Mouse (Mus musculus) left cerebral cortex, adult 8-10 months (tissue): ENCODE measurements around the gene Ahcyl2. TPM values are rescaled to one million over a fixed set of nuclear protein-coding genes. Genes with fewer than 3 reads are reported as not detected.

Experiments
- DNase-seq, 2 experiments: peaks; one replicate each; pipeline ENCODE4 v3.0.0; 2022; ENCODE audit warnings: low spot score in 2 of 2
- total RNA-seq, 4 experiments: library from RNA; stranded (reverse); gene quantifications; 2 replicates each; pipeline ENCODE4 v1.2.4; 2022

Gene Ahcyl2
- total RNA-seq, 4 experiments from 2014 or later: 128 to 171 (median 150) TPM

DNA sequence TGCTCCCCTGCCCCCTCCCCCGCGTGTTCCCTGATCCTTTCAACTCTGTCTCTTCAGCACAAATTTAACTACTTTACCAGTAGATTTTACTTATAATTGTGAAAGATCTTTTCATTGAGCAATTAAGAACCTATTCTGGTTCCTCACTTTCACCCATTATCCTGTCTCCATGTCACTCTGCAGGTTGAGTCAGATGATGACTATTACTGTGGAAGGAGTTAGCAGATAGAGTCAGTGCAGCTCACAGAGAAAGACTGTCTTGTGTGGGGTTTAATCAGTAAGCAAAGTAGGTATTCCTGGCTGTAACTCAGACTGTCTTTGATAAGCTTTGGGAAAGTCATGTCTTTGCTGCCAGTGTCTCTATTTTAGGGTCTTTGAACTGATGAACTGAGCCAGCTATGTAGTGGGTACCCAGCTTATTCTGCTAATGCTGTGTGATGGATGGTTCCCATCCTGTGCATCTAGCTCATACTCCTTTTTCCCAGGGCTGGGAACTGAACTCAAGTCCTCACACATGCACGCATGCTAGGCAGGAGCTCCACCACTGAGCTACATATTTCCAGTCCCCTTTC, 135.6 kb downstream of the Ahcyl2 start:
- DNase-seq: no peak

GRCm38 (mm10) chr6:29904281-29904680, 136.5 kb downstream of the Ahcyl2 start:
- DNase-seq: no peak

DNA sequence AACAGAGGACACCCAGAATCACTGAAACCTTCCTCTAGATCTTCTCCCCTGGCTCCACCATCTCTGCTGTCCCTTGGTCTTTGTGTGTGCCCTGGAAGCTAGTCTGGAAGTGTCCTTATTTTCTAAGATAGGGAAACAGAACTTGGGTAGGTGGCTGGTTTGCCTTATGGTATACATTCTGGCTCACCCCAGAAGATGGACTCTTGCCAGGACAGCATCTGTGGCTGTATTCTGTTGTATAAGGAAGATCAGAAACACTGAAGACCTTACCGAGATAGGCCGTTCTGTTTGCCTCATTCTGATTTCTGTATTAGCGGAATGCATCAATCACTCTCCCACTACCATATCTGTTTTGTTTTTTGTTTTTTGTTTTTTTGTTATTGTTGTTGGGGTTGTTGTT, 142.8 kb downstream of the Ahcyl2 start:
- DNase-seq: no peak

DNA sequence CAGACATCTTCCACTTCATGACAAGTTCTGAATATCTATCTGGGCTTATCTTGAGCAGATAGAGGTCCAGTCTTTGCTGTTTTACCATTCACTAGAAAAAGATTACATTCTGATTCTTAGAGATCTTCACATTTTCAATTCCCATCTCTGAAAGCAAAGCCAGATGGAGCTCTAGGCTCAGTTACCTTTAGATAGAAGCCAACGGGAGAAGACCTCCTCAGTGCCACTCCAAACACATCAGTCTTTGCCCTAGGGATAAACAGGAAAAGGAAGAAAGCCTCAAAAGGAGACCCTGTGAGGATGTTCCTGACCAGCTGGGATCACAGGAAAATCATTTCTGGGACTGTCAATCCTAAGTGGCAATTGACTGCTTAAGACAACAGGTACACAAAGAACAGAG, 145.9 kb downstream of the Ahcyl2 start:
- no peak for DNase-seq

GRCm38 (mm10) chr6:29914136-29914535, 146.3 kb downstream of the Ahcyl2 start:
- DNase-seq: no peak

GRCm38 (mm10) chr6:29915836-29916235, 148.0 kb downstream of the Ahcyl2 start:
- DNase-seq: no peak

DNA sequence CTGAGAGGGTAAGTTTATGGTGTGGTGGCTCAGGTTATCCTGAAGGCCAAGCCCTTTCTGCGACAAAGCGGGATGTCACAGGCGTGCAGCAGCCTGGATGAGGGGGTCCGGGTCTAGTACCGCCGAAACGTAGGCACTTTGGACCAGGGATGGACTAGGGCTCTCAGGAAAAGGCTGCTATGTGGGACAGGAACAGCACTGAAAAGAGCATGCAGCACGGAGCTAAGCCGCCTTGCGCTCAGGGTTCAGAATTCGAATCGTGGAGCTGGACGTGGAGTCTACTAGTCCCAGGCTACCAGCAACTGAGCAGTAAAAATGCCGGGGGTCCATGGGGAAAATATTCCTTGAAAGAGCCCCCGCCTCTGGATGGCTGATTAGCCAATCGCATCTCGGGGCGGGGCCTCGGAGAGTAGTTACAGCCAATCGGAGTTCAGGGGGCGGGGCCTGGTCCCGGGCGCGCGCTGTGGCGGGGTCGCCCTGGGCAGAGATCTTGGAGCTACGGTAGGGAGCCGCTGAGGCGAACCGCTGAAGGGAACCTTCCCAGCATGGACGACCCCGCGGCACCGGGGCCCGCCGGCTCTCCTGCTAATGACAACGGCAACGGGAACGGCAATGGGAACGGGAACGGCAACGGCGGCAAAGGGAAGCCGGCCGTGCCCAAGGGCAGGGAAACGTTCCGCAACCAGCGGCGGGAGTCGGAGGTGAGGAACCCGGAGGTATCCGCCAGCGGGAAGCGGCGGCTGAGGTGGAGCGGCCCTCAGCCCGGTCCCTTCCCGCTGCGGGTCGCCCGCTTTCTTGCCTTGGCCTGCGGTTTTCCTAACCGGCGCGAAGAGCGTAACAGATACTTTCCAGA, 148.9 kb downstream of the Ahcyl2 start, which contains the start of gene Strip2:
TSS of gene Strip2 (plus strand) at position 483 of the 853 bp plus-strand sequence.
- peak; percentile 83 for DNase-seq

DNA sequence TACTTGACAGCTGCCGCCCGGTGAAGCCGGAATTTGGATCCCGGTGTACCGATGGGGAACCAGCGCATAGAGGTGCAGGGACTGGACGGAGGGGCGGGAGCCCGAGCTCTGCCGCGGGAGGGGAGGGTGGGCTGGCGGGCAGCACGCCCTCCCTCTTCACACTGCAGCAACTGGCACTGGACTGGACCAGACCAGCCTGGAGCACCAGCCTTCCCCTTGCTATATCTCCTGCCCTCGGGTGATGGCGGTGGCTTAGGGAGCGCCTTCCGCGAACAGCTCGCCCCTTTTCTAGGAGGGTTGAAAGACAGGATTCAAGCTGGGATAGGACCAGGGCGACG, 149.5 kb downstream of the Ahcyl2 start:
- no peak for DNase-seq

DNA sequence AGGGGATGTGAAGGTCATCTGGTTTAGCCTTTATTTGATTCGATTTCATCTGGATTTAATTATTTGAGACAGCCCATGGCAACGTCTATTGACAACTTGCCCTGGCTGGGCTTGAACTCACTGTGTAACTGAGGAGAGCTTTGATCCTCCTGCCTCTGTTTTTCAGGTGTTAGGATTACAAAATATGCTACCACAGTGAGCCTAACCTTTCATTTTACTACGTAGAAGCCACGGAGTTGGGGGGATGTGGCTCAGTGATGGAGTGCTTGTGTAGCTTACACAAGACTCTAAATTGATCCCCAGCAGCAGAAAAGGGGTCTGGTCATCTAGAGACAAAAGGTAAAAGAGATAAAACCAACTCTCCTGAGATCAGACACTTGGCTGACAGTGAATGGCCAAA, 150.1 kb downstream of the Ahcyl2 start:
- DNase-seq: no peak

DNA sequence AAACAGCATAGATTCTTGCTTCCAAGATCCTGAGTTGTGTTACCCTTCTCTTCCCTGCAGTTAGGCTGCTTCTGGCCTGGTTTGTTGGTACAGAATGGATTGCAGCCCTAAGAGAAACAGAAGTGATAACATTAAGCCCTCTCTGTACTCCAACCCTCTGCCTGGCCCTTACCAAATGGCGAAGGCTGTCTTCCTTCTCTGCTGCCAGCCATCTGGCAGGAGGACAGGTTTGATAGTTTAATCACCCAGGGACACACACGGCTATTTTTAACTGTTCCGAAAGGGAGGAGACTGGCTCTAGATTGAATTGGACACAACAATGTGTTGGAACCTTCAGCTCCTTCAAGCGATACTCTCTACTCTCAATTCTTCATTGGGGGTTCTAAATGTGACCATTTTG, 155.7 kb downstream of the Ahcyl2 start:
- DNase-seq: no peak

DNA sequence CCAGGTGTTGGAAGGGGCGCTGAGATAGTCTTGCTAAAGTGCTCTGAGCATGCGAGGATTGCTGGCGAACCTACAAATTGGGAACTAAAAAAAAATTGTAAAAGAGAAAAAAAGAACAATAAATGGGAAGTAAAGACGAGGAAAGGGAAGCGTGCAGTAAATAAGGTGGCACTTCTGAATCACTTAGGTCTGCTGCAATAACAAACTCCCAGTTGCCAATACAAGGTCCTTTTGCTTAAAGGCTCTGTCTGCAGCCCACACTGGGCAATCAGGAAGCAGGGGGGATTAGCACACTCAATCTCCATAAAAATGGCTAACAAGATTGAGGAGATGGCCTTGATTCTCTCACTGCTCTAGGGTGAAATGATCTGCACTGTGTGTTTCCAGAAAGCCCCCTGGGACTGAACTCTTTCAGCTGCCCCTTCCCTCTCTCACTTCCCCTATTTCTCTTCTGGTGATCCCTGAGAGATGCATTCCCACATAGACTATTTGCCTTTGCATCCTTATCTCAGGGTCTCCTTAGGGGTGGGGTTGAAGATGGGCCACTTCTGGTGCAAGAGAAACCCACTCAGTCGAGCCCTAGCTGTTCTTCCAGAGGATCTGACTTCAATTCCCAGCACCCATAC, 157.9 kb downstream of the Ahcyl2 start:
- no peak for DNase-seq

- DNase-seq: no peak
These were observed 162.3 kb downstream of the Ahcyl2 start for GRCm38 (mm10) chr6:29930087-29930486.

DNA sequence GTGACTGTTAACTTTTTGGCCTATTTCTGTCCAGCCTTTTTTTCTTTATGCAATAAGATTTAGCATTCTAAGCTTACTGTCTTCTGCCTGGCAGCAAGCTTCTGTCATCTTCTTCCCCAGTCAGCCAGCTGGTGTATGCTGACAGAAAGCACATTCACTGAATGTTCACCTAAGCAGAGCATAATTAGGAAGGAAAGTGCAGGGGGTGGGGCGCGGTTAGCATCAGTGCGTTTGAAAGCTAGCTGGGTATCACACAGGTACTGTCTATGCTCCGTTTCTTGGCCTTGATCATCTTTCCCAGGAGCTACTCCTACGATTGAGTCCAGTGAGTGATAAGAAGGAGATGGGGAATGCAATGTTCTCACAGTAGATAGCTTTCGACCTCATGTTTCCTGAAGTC, 162.9 kb downstream of the Ahcyl2 start:
- peak in 1 of 2 experiments; percentile 17 for DNase-seq

DNA sequence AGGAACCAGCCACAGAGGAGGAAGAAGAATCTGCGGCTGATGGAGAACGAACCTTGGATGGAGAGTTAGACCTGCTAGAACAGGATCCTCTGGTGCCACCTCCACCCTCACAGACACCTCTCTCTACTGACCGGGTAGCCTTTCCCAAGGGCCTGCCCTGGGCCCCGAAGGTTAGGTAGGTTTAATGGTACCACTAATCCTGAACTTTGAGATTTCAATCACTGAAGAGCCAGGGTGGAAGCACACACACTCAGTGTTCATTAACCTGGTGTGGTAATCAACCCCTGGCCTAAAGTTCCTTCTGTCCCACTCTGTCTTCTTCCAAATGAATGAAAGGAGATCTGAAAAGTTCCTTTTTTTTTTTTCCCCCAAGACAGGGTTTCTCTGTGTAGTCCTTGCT, 163.4 kb downstream of the Ahcyl2 start:
- no peak for DNase-seq

DNA sequence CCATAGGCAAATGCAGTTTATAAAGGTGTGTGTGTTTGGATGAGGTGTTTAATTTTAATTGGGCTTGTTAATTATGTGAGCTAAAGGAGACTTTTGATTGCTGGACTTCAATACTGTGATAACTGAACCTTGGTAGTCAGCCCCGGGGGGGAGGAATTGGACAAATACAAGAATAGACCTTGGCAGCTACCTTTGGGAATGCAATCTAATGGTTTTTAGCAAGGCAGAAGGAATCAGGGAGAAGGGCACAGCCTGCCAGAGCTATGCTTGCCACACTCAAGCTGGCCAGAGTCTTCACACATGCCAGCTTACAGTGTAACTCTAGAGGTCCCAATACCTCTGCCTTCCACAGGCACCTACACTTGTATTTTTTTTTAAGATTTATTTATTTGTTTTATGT, 167.9 kb downstream of the Ahcyl2 start:
- DNase-seq: no peak

DNA sequence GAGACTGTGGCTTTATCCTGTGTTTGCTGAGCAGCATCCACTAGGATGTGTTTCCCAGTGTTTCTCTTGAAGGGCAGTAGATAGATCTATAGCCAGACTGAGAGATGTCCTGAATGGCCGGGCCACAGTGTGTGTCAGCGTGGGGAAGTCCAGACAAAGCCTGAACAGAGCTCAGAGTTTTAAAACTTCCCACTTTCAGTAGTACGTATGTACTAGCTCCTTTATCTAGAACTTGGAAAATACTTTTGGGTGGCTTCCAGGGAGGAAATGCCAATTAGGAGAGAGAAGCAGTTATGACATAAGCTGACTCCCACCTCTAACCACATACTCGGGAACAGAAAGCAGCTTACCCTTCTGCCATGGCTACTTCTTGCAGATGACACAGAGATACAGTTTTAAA, 172.6 kb downstream of the Ahcyl2 start:
- DNase-seq: no peak

DNA sequence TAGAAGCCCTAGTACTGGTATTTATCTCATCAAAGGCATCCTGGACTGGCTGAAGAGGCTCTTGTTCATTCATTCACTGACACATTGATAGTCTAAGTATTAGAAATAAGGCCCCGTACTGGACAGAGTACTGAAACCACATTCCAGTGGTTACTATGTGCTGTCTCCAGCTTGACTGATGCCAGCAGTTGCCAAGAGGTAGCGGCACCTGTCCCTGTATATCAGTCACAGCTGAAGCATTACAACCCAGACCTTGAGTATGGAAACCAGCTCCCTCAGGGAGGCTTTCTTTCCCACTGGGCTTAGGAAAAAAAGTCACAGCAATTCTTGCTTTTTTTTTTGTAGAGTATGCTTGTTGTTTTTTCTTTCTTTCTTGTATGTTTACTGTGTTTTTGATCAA, 173.2 kb downstream of the Ahcyl2 start:
- no peak for DNase-seq

GRCm38 (mm10) chr6:29944465-29944864, 176.7 kb downstream of the Ahcyl2 start:
- DNase-seq: no peak

GRCm38 (mm10) chr6:29946568-29946967, 178.8 kb downstream of the Ahcyl2 start:
- DNase-seq: no peak

- DNase-seq: no peak
These were observed 180.0 kb downstream of the Ahcyl2 start for GRCm38 (mm10) chr6:29947823-29948222.

GRCm38 (mm10) chr6:29956749-29957148, 188.9 kb downstream of the Ahcyl2 start:
- peak in 1 of 2 experiments; percentile 28 for DNase-seq

DNA sequence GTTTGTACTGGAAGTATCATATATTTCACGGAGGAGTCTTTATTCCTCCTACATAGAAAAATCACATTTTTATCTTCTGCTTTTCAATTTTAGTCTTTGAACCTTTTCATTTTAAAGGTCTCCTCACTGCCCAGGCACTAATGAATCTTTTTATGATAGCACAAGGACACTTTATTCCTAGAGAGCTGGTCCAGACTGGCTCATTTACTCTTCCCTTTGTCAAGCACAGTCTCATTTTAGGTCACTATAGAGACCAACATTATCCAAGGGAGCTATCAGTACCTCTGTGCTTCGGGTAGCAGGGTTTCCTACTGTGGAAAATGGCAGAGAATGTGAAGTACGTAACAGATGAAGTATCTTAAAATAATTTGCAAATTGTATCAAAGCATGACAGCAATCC, 190.9 kb downstream of the Ahcyl2 start:
- no peak for DNase-seq

DNA sequence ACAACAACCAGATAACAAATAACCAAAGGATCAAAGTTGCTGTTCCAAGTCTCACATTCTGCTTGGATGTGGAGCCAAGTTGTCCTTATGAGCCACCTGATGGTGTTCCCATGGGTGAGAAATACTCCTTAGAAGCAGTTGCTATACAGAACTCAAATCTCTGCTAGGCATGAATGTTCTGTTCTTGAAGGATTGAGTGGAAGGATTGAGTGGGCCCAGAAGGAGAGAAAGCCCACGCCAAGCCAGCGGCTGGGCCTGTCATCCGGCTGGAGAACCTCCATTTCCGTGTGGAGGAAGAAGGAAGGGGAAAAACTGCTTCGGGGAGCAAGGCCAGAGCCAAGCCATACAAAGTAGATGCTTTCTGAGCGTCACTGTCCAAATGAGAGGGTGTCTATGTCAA, 193.3 kb downstream of the Ahcyl2 start:
- DNase-seq: peak; percentile 6 to 27
